Mouse (Mus musculus) embryo, embryonic 11 days (tissue): ENCODE results near the gene Appbp2.
"Not testable (repeated sequence)": the region's sequence is repeated elsewhere in the genome, so short reads cannot be mapped to it uniquely, and the experiment has no call there.

Experiments
- DNase-seq: peaks from one replicate; pipeline ENCODE4 v3.0.0-alpha.2; 2015

Gene Appbp2

DNA sequence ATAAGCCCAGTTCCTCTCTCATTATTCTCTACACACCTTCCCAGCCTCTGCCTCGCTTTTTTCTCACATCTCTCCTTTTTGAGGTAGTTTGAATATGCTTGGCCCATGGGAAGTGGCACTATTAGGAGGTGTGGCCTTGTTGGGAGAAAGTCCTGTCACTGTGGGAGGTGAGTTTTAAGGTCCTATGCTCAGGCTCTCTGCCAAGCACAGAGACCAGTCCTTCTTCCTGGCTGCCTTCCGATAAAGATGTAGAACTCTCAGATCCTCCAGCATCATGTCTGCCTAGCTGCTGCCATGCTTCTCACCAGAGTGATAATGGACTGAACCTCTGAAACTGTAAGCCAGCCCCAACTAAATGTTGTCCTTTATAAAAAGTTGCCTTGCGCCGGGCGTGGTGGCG lies 12.4 kb downstream of the Appbp2 start:
- no peak for DNase-seq

GRCm38 (mm10) chr11:85219014-85219413 lies 15.9 kb downstream of the Appbp2 start:
- DNase-seq = no peak

DNA sequence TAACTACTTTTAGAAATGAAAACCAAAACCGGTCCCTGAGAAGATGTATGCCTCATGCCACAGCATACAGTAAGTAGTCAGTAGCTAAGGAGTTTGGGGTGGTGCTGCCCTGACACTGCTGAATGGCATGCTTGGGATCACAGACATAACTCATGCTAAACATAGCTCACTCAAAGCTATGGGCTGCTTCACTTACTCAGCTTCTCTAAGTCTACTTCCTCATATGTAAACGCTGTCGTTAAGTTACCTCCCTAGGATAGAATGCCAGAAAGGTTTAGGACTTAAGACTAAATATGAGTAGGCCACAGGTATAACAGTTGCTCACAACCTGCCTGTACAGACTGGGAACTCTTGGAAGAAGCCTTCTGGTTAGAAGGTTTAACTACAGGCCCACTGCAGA lies 20.3 kb downstream of the Appbp2 start:
- DNase-seq = no peak

- no peak for DNase-seq
Observed at GRCm38 (mm10) chr11:85213215-85213614, 21.7 kb downstream of the Appbp2 start.

- DNase-seq = no peak
Observed at GRCm38 (mm10) chr11:85211151-85211550, 23.8 kb downstream of the Appbp2 start.

- DNase-seq = no peak
Observed at GRCm38 (mm10) chr11:85206231-85206630, 28.7 kb downstream of the Appbp2 start.

DNA sequence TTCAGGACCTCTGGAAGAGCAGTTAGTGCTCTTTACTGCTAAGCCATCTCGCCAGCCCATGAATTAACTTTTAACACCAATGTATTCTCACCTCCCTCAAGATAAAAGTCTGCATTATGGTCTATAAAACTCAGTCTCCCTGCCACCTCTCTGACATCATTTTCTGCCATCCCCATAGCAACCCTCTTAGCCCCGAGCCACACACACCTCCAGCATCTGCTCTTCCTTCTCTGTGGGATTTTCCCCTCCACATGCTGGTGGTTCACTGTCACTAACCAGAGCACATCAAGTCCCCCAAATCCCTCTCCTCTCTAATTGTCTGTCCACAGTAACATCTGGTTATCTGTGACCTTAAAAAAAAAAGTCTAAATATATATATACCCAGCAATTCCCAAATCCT lies 36.0 kb downstream of the Appbp2 start:
- no peak for DNase-seq

DNA sequence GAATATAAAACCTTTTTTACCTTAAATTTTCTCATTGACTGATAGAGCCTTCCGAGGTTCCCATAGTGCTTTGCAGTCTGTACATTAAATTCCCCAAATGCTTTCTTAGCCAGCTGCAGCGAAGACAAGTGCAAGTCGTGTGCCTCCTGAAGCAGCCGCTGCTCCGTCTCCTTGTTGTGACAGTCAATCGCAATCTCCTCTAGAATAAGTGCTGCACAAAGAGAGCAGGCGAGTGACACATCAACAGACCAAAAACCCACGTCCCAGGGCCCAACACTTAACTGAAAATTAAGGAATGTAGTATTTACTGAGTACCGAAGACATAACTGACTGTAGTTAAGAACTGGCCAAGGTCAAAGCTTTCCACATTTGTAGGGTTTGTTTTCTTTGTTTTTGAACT lies 38.9 kb downstream of the Appbp2 start:
- DNase-seq = no peak

DNA sequence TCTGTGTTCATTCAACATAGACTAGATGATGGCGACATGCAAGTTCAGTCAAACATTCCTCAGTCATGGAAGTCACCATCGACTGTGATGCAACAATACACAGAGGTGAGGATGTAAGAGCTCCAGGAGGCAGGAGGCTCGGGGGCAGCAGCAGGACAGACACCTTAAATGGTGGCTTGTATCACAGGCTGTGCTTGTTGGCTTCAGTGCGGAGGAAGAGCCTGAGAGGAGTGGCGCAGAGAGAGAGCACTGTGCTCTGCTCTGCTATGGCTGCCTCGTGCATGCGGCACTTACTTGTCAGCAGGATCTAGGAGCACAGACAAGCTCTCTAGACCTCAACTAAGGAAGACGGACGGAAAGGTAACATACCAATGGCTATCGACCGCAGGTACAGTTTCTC lies 40.7 kb downstream of the Appbp2 start:
- no peak for DNase-seq

- DNase-seq = no peak
Observed at GRCm38 (mm10) chr11:85190741-85191140, 44.2 kb downstream of the Appbp2 start.

DNA sequence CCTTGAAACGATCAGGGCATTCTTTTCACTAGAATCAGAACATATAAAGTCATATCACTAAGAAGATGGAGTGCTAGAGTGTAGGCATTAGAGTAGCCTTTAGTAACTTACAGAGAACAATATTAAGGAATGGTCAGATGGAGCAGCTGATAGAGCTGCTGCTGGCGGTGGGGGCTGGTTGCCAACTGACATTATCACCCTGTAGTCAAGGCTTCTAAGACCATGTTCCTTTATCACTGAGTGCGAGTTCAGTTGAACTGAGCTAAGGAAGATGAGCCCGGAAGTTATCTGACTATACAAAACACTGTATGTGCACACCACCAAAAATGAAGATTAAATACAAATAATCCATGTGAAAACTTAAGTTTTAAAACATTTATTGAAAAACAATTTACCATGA lies 45.8 kb downstream of the Appbp2 start:
- no peak for DNase-seq

GRCm38 (mm10) chr11:85184839-85185238 lies 50.1 kb downstream of the Appbp2 start:
- DNase-seq = no peak

DNA sequence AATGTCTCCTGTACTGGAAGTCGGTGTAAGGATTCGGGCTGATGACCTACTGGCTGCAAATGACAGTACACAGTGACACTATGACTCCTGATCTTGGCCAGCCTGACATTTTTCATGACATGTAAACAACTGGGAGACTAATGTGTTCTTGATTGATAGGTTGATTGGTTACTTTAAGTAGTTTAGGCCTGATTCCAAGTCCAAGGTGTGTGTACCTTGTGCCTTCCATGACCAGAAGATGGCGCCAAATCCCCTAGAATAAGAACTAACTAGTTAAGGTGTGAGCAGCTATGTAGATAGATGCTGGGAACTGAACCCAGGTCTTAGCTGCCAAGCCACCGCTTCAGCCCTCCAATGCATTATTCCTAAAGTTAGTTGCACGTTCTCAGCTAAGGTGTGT lies 50.8 kb downstream of the Appbp2 start:
- peak; percentile 71 for DNase-seq

DNA sequence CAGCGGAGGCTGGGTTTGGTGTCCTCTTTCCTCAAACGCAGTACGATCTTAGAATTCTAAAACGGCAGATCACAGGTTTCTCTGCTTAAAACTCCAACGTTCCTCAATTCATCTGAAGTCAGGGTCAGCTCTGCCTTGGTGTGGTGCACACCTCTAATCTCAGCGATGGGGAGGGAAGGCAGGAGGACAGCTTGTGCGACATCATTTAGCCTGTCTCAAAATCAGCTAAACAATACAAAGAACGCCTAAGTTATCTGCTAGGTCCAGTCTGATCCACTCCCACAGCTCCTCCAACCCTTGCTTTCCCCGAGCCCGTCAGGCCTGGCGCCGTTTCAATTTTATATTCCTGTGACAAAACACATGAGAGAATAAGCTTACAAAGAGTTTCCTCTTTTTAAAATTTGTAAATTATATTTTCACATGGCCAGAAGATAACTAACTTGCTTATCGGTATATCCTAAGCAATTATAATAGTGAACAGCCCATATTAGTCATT lies 51.6 kb downstream of the Appbp2 start:
- DNase-seq = no peak

- DNase-seq = peak; percentile 92
Observed at GRCm38 (mm10) chr11:85182617-85183283, 52.2 kb downstream of the Appbp2 start.

- DNase-seq = no peak
Observed at GRCm38 (mm10) chr11:85178413-85178812, 56.5 kb downstream of the Appbp2 start.

- no peak for DNase-seq
Observed at GRCm38 (mm10) chr11:85177761-85178160, 57.2 kb downstream of the Appbp2 start.

- no peak for DNase-seq
Observed at GRCm38 (mm10) chr11:85175941-85176340, 59.0 kb downstream of the Appbp2 start.

DNA sequence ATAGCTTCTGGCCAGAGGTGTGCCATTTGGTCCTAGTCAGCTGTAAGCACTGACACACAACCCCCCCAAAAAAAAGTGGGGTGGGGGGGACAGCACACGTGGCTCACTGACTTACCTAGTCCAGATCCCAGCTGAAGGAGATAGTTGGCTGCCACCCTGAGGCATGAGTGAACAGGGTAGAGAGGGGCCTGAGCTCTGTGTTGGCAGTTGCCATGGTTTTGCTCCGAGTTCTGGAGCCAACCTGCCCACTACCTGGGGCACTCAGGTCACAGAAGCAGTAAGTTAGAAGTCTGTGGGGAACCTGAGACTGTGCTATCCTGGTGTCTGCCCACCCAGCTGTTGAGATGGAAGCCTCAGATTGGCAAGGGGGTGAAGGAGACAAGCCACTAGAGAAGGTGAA lies 64.1 kb downstream of the Appbp2 start:
- no peak for DNase-seq

GRCm38 (mm10) chr11:85170058-85170740 lies 64.7 kb downstream of the Appbp2 start, which contains the start of gene 1700125H20Rik:
1700125H20Rik (plus strand) TSS chr11:85170404.
- DNase-seq = peak; percentile 95

DNA sequence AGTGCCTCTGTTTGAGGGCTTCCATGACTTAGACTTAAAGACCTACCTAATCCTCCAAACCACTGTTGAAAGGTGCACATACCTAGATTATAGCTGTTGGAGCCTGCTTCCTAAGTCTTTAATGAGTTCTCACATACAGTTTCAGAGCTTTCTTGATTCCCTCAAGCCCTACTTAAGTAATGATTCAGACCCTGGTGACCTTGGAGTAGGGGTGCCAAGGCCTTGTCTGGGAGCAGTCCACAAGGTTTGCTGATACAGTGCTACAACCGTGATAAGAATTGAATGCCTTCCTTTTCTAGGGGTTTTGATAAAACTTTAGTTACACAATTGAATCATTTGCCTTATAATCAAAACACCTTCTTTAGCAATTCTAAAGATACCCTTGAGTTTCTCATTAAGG lies 67.4 kb downstream of the Appbp2 start:
- DNase-seq = no peak

- DNase-seq = no peak
Observed at GRCm38 (mm10) chr11:85164371-85164770, 70.6 kb downstream of the Appbp2 start.

GRCm38 (mm10) chr11:85163014-85163413 lies 71.9 kb downstream of the Appbp2 start:
- DNase-seq = not testable (repeated sequence)

DNA sequence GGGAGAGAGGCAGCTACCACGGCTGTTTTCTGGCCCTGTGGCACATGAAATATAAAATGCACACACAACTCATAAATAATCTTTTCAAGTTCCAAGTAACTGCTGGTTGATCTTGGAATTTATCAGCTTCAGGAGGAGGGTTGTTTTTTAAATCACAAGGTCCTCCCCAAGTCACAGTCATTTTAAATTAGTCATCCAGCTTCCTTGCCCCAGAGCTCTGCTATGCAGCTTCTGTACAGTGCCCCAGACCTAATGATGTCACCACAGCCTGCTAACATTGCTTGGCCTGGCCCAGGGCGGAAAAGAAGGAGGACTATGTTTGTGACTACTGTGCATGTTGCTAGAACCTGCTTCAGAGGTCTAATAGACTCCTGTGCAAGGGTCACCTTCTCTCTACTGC lies 77.6 kb downstream of the Appbp2 start:
- DNase-seq = no peak
